Mouse (Mus musculus): Measurements from ENCODE around the gene Rhd. TPM values are rescaled to one million over a fixed set of nuclear protein-coding genes. Genes with fewer than 3 reads are reported as not detected.

Gene Rhd
- total and polyA plus RNA-seq, 3 experiments, result 3.3 to 69.7 (median 9.8) TPM

DNA sequence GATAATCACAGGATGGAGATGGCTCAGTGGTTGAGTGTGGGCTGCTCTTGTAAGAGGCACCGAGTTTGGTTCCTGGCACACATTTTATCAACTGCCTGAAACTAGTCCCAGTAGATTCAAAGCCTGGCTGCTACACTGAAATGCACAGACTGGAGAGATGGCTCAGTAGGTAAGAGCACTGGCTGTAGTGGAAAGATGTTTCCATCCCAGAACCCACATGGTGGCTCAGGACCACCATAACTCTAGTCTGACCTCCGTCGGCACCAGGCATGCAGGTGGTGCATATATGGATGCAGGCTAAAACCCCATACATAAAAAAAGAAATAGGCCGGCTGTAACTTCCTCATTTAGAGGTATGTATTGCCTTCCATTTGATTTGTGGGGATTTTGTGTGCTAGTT, 65.2 kb downstream of the Rhd start:
- ATAC-seq (ENCODE audit: extremely low read depth, insufficient number of reproducible peaks, low FRiP score, poor library complexity, severe bottlenecking), result no peak
- H3K9me3 ChIP-seq (replicated peaks), result no peaks in the 10 kb centered on the region
- H3K4me1 ChIP-seq (ENCODE audit: insufficient read depth, low read depth, low read length), result peaks cover 60% of the 10 kb centered on the region
- peaks cover 77% of the 10 kb centered on the region for H3K36me3 ChIP-seq (replicated peaks)
- TF ChIP-seq GATA2 (IDR thresholded peaks at IDR 0.05; ENCODE audit: borderline replicate concordance, low read depth, low read length), result no peak
- peak; percentile 93 for TF ChIP-seq POLR2AphosphoS5 (IDR thresholded peaks at IDR 0.05; ENCODE audit: insufficient replicate concordance, low read depth, low read length)
- no peaks in the 10 kb centered on the region for H3K27me3 ChIP-seq (ENCODE audit: insufficient read depth, low read length)
- no peak for DNase-seq (ENCODE audit: low spot score)
- H3K4me3 ChIP-seq (ENCODE audit: low read depth, low read length), result no peak overlapping the region

GRCm38 (mm10) chr4:134930190-134930589, 65.9 kb downstream of the Rhd start:
- TF ChIP-seq POLR2AphosphoS5 (IDR thresholded peaks at IDR 0.05; ENCODE audit: insufficient replicate concordance, low read depth, low read length) (no peak), CTCF (IDR thresholded peaks at IDR 0.05; ENCODE audit: low read depth, low read length) (no peak), GATA1 (IDR thresholded peaks at IDR 0.05; ENCODE audit: borderline replicate concordance, low read length) (no peak), TAL1 (conservative IDR thresholded peaks at IDR 0.05; ENCODE audit: low read depth, low read length) (no peak), GATA2 (IDR thresholded peaks at IDR 0.05; ENCODE audit: borderline replicate concordance, low read depth, low read length) (no peak)
- DNase-seq (ENCODE audit: low spot score) (no peak), ATAC-seq (ENCODE audit: extremely low read depth, insufficient number of reproducible peaks, low FRiP score, poor library complexity, severe bottlenecking) (no peak)
- Histone ChIP-seq H3K4me3 (ENCODE audit: low read depth, low read length) (peak overlapping the region; percentile 99; the same call in 1 of the 2 replicates), H3K27me3 (ENCODE audit: insufficient read depth, low read length) (no peaks in the 10 kb centered on the region), H3K36me3 (replicated peaks) (peaks cover 77% of the 10 kb centered on the region), H3K9me3 (replicated peaks) (no peaks in the 10 kb centered on the region), H3K4me1 (ENCODE audit: insufficient read depth, low read depth, low read length) (peaks cover 59% of the 10 kb centered on the region)

DNA sequence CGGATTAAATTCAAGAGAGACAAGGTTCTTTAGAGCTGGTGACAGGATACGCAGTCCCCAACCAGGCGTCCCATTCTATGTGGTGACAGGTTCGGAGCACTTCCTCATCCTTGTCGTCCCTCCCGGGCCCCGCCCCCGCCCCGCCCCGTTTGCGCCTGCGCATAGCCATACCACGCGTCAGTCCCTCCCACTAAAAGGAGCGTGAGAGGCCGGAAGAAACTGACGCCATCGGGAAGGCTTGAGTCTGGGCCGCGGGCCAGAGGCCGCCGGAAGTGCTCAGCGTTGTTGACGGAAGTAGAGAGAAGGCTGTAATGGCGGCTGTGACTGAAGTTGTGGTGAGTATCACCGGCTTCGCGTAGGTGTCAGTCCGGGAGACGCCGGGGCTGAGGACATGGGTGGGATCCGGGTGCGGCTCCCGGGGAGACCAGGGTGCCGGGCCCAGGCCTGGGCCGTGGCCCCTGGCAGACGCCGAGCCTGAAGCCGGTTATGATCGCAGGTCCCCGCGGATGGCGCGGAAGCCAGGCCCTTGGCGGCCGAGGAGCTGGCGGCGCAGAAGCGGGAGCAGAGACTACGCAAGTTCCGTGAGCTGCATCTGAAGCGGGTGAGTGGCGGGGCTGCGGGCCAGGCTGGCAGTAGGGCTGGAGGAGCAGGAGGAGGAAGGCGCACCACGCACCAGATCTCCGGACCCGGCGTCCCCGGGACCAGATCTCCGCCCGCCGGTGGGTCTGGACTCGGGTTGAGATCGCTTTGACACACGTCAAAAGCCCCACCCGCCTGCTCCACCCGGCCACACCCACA, 66.5 kb downstream of the Rhd start, which contains the start of gene Syf2:
Gene Syf2, plus strand, starts transcription at position 215 of the 798 bp plus-strand sequence.
- Histone ChIP-seq H3K27me3 (ENCODE audit: insufficient read depth, low read length) (no peaks in the 10 kb centered on the region), H3K4me1 (ENCODE audit: insufficient read depth, low read depth, low read length) (peaks cover 54% of the 10 kb centered on the region), H3K36me3 (replicated peaks) (peaks cover 77% of the 10 kb centered on the region), H3K4me3 (ENCODE audit: low read depth, low read length) (peak within 1 kb of the TSS; percentile 99), H3K9me3 (replicated peaks) (no peaks in the 10 kb centered on the region)
- ATAC-seq (ENCODE audit: extremely low read depth, insufficient number of reproducible peaks, low FRiP score, poor library complexity, severe bottlenecking) (peak; percentile 84), DNase-seq (ENCODE audit: low spot score) (peak; percentile 87)
- TF ChIP-seq GATA1 (IDR thresholded peaks at IDR 0.05; ENCODE audit: borderline replicate concordance, low read length) (no peak), CTCF (IDR thresholded peaks at IDR 0.05; ENCODE audit: low read depth, low read length) (no peak), POLR2AphosphoS5 (IDR thresholded peaks at IDR 0.05; ENCODE audit: insufficient replicate concordance, low read depth, low read length) (no peak; the same call in 1 of the 2 replicates), TAL1 (conservative IDR thresholded peaks at IDR 0.05; ENCODE audit: low read depth, low read length) (no peak), GATA2 (IDR thresholded peaks at IDR 0.05; ENCODE audit: borderline replicate concordance, low read depth, low read length) (no peak)

DNA sequence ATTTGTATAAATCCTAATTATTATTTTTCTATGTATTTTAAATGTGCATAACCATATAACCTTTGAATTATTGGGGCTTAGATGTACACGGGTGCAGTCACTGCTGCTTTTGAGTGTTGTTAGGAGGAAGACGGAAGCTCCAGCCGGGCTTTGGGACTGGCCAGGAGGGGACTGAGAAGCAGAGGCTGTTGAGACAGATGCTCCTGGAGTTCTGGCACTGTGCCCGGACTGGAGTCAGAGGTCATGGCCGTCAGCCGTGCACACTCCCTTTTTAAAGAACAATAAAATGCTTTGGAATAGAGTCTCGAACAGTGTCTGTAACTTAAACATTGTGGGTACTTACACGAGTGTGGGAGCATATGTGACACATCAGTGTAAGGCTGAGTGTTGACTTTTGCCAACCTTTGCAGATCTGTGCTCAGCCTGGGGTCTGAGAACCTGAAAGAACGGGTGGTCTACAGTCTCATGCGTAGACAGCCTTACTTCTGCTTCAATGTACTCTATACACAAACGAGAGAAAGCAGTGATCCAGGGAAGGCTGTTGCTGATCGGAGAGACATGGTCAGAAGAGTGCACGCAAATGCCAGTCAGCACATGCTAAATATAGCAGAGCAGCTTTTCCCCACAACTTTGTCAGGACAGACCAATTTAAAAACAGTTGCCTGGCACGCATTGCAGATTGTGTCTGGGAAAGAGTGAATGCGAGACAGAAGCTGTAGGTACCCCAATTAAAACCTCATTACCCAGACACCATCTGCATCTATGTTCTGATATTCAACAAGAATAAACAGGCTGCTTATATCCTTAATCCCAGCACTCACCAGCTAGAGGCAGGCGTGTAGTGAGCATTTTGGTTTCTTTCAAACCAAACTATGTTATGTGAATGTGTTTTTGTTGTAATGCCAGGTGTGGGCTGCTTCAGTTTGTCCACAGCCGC, 73.2 kb downstream of the Rhd start:
- no peak overlapping the region for H3K4me3 ChIP-seq (ENCODE audit: low read depth, low read length)
- peaks cover 58% of the 10 kb centered on the region for H3K36me3 ChIP-seq (replicated peaks)
- DNase-seq (ENCODE audit: low spot score) (no peak), ATAC-seq (ENCODE audit: extremely low read depth, insufficient number of reproducible peaks, low FRiP score, poor library complexity, severe bottlenecking) (no peak)
- TF ChIP-seq GATA1 (IDR thresholded peaks at IDR 0.05; ENCODE audit: borderline replicate concordance, low read length) (no peak), CTCF (IDR thresholded peaks at IDR 0.05; ENCODE audit: low read depth, low read length) (no peak), TAL1 (conservative IDR thresholded peaks at IDR 0.05; ENCODE audit: low read depth, low read length) (no peak)
- H3K4me1 ChIP-seq (ENCODE audit: insufficient read depth, low read depth, low read length), result peaks cover 21% of the 10 kb centered on the region; the same call in 1 of the 2 replicates
- H3K9me3 ChIP-seq (replicated peaks), result no peaks in the 10 kb centered on the region
- peaks cover 18% of the 10 kb centered on the region for H3K27me3 ChIP-seq (ENCODE audit: insufficient read depth, low read length)

- DNase-seq (ENCODE audit: low spot score) (no peak), ATAC-seq (ENCODE audit: extremely low read depth, insufficient number of reproducible peaks, low FRiP score, poor library complexity, severe bottlenecking) (no peak)
- Histone ChIP-seq H3K4me1 (ENCODE audit: insufficient read depth, low read depth, low read length) (peaks cover 19% of the 10 kb centered on the region), H3K36me3 (replicated peaks) (peaks cover 34% of the 10 kb centered on the region), H3K4me3 (ENCODE audit: low read depth, low read length) (no peak overlapping the region), H3K27me3 (ENCODE audit: insufficient read depth, low read length) (peaks cover 42% of the 10 kb centered on the region), H3K9me3 (replicated peaks) (no peaks in the 10 kb centered on the region)
- no peak for TF ChIP-seq CTCF (IDR thresholded peaks at IDR 0.05; ENCODE audit: low read depth, low read length)
- TF ChIP-seq POLR2AphosphoS5 (IDR thresholded peaks at IDR 0.05; ENCODE audit: insufficient replicate concordance, low read depth, low read length), result no peak
- TF ChIP-seq GATA2 (IDR thresholded peaks at IDR 0.05; ENCODE audit: borderline replicate concordance, low read depth, low read length), result no peak
- TF ChIP-seq GATA1 (IDR thresholded peaks at IDR 0.05; ENCODE audit: borderline replicate concordance, low read length), result no peak
- TF ChIP-seq TAL1 (conservative IDR thresholded peaks at IDR 0.05; ENCODE audit: low read depth, low read length), result no peak
These were observed 75.6 kb downstream of the Rhd start for GRCm38 (mm10) chr4:134939900-134940299.

Measured in G1E (cell line).